ENCODE assay signal across 11 mouse cellular contexts in the genomic region with DNA sequence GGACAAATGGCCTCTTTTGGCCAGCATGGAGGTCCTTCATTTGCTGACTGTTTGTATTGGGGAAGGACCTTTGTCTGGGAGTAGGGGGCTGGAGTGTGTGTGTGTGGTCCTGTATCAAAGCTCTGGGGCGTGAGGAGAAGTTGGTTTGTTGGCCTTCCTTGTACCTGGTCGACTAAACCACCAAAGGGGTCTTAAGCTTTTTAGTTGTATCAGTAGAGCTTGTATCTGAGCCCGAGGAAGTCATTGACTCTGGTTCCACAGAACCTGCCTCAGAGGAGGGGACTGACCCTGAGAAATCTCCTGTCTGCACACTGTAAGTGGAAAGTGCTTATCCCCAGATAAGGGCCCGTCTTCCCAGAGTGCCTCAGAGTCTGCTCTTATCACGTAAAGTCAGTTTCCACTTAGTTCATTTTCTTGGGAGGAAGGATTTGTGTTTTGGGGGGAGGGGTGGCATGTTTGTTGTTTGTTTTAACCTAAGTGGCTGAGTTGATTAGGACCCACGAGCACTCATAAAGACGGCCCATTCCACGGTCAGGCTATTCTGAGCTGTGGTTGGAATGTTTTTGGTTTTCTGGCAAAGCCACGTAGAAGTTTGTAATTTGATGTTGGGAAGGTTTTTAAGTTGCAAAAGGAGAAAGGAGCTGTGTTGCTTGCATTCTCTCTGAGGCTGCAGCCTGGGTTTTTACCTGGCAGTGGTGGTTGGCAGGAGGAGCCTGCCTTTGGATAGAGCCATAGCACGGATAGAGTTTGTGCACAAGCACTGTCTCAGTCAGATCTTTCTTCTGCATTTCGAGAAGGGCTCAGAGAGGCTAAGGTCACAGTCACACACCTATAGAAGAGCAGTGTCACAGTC. TPM values are rescaled to one million over a fixed set of nuclear protein-coding genes. Genes with fewer than 3 reads are reported as not detected.
DNase-seq lines count a peak whose midpoint lies in the region; ATAC-seq and TF ChIP-seq lines count a peak whose summit lies in the region.
"Had no signal": no experiment of that assay in that cellular context is flagged by ENCODE, and none has a peak within 500 bp of the region (broad histone marks: within the 10 kb centered on the region; RNA-seq: fewer than 3 reads in every experiment).

No protein-coding gene starts in this region.

- TF ChIP-seq CTCF in liver, embryonic 14.5 days (IDR thresholded peaks at IDR 0.05; ENCODE audit: low read depth), result no peak

- ATAC-seq in megakaryocyte, adult 5-6 weeks (ENCODE audit: poor library complexity, severe bottlenecking), result no peak
- ATAC-seq in embryonic facial prominence, embryonic 14.5 days (ENCODE audit: low read depth), result no peak
- ATAC-seq in liver, embryonic 14.5 days (ENCODE audit: insufficient read depth), result peak; percentile 91
- ATAC-seq in stomach, embryonic 16.5 days (ENCODE audit: insufficient read depth, low FRiP score), result peak; percentile 71

- no peaks in the 10 kb centered on the region for H3K36me3 ChIP-seq in megakaryocyte, embryonic 14.5 days (replicated peaks; ENCODE audit: low read length)
- H3K36me3 ChIP-seq in embryonic facial prominence, embryonic 14.5 days (ENCODE audit: control insufficient read depth, insufficient read depth, low read length), result no peaks in the 10 kb centered on the region
- H3K36me3 ChIP-seq in liver, embryonic 14.5 days (replicated peaks; ENCODE audit: control insufficient read depth, insufficient read depth, low read depth), result no peaks in the 10 kb centered on the region
- H3K36me3 ChIP-seq in stomach, embryonic 16.5 days (ENCODE audit: control insufficient read depth, insufficient read depth, low read length), result no peaks in the 10 kb centered on the region

- peak overlapping the region; percentile 64 for H3K4me3 ChIP-seq in megakaryocyte, embryonic 14.5 days (replicated peaks)
- H3K4me3 ChIP-seq in embryonic facial prominence, embryonic 14.5 days (ENCODE audit: low read depth, low read length), result no peak overlapping the region
- H3K4me3 ChIP-seq in liver, embryonic 14.5 days (ENCODE audit: insufficient read depth in 1 of 2, low read depth in 2 of 2, low read length in 2 of 2), result peak overlapping the region; percentile 36 to 45
- H3K4me3 ChIP-seq in stomach, embryonic 16.5 days (replicated peaks; ENCODE audit: low read length), result no peak overlapping the region

- no peaks in the 10 kb centered on the region for H3K9me3 ChIP-seq in megakaryocyte, embryonic 14.5 days
- no peaks in the 10 kb centered on the region for H3K9me3 ChIP-seq in embryonic facial prominence, embryonic 14.5 days (ENCODE audit: control insufficient read depth, low read length)
- H3K9me3 ChIP-seq in liver, embryonic 14.5 days (ENCODE audit: control insufficient read depth, low read length), result no peaks in the 10 kb centered on the region
- no peaks in the 10 kb centered on the region for H3K9me3 ChIP-seq in stomach, embryonic 16.5 days (replicated peaks; ENCODE audit: control insufficient read depth, low read length)

- H3K4me1 ChIP-seq in megakaryocyte, embryonic 14.5 days, result peaks cover 40% of the 10 kb centered on the region
- peaks cover 3% of the 10 kb centered on the region; the same call in 1 of the 2 replicates for H3K4me1 ChIP-seq in embryonic facial prominence, embryonic 14.5 days (ENCODE audit: control insufficient read depth, insufficient read depth, low read length)
- peaks cover 87 to 89% of the 10 kb centered on the region in 2 experiments for H3K4me1 ChIP-seq in liver, embryonic 14.5 days (replicated peaks; ENCODE audit: control insufficient read depth in 2 of 2, insufficient read depth in 2 of 2, low read length in 1 of 2)
- H3K4me1 ChIP-seq in stomach, embryonic 16.5 days (ENCODE audit: control insufficient read depth, insufficient read depth, low read length), result 0 out of 2 replicates have a peak, but pooled peaks cover 4% of the 10 kb centered on the region

- no peak overlapping the region for H3K4me2 ChIP-seq in embryonic facial prominence, embryonic 14.5 days (ENCODE audit: low read depth, low read length)
- H3K4me2 ChIP-seq in liver, embryonic 14.5 days (ENCODE audit: low read depth), result peak overlapping the region; percentile 83
- H3K4me2 ChIP-seq in stomach, embryonic 16.5 days (ENCODE audit: low read depth, low read length), result no peak overlapping the region

- peaks cover 13% of the 10 kb centered on the region for H3K27me3 ChIP-seq in megakaryocyte, embryonic 14.5 days (replicated peaks)
- no peaks in the 10 kb centered on the region for H3K27me3 ChIP-seq in embryonic facial prominence, embryonic 14.5 days (replicated peaks; ENCODE audit: control insufficient read depth, insufficient read depth, low read length)
- H3K27me3 ChIP-seq in liver, embryonic 14.5 days (ENCODE audit: control insufficient read depth, insufficient read depth, low read length), result no peaks in the 10 kb centered on the region
- no peaks in the 10 kb centered on the region for H3K27me3 ChIP-seq in stomach, embryonic 16.5 days (ENCODE audit: control insufficient read depth, insufficient read depth, low read length)

- peak; percentile 63 for DNase-seq in embryonic facial prominence, embryonic 14.5 days (ENCODE audit: low spot score)
- DNase-seq in liver, embryonic 14.5 days (ENCODE audit: low read depth in 3 of 3, low spot score in 3 of 3), result peak; percentile 93 to 95 (median 93)
- no peak for DNase-seq in cerebellum, adult 9-10 months
- DNase-seq in layer of hippocampus, adult 18-20 months (ENCODE audit: low spot score in 2 of 2), result no peak
- DNase-seq: adrenal gland, postnatal 14 days; heart, adult 11 months; kidney, postnatal 14 days; left cerebral cortex, postnatal 4 days had no signal

- peak overlapping the region; percentile 41 for H3K27ac ChIP-seq in embryonic facial prominence, embryonic 14.5 days (replicated peaks; ENCODE audit: low read depth, low read length)
- peak overlapping the region; percentile 98 for H3K27ac ChIP-seq in liver, embryonic 14.5 days
- H3K27ac ChIP-seq in stomach, embryonic 16.5 days (ENCODE audit: low read length), result peak overlapping the region; percentile 71

- H3K9ac ChIP-seq in embryonic facial prominence, embryonic 14.5 days (ENCODE audit: low read depth, low read length), result no peak overlapping the region
- H3K9ac ChIP-seq in liver, embryonic 14.5 days (replicated peaks), result peak overlapping the region; percentile 74
- no peak overlapping the region for H3K9ac ChIP-seq in stomach, embryonic 16.5 days (ENCODE audit: low read length)

- 61% methylated on average over 11 of the region's 11 CpGs for WGBS in embryonic facial prominence, embryonic 14.5 days
- WGBS in liver, embryonic 14.5 days (ENCODE audit: insufficient replicate concordance), result 13% methylated on average over 11 of the region's 11 CpGs
- 50% methylated on average over 11 of the region's 11 CpGs for WGBS in stomach, embryonic 16.5 days

- peak; percentile 99 for TF ChIP-seq EP300 in liver, embryonic 14.5 days (IDR thresholded peaks at IDR 0.05; ENCODE audit: low read depth)

RNA-seq across cellular contexts. Expression of a gene that starts 24.0 kb away (rescaled TPM):
- polyA plus RNA-seq in megakaryocyte, embryonic 14.5 days (2012; ENCODE audit: insufficient read depth, low replicate concordance), result 0.96 and 1.2 TPM in 2 replicates
- 1.6 and 4.4 TPM in 2 replicates for total RNA-seq in megakaryocyte, adult 5-6 weeks (2015)
- total RNA-seq in megakaryocyte, adult 5-6 weeks (2017), result 2.6 and 4.0 TPM in 2 replicates
- 10.6 and 14.3 TPM in 2 replicates for polyA plus RNA-seq in embryonic facial prominence, embryonic 14.5 days (2014; fragmentation: Nextera tagmentation; extraction: Ambion mirVana)
- polyA plus RNA-seq in liver, embryonic 14.5 days (2012; rRNA removed), result 7.3 and 11.7 TPM in 2 replicates
- 24.6 and 25.2 TPM in 2 replicates for polyA plus RNA-seq in liver, embryonic 14.5 days (2014; fragmentation: Nextera tagmentation; extraction: Ambion mirVana)
- 7.6 and 10.2 TPM in 2 replicates for polyA plus RNA-seq in stomach, embryonic 16.5 days (2015; fragmentation: Nextera tagmentation; extraction: Ambion mirVana)
- total RNA-seq in layer of hippocampus, adult 18-20 months (2021), result under 1 TPM; 0.76 to 0.92 TPM

RNA-seq across cellular contexts. Expression of a gene that starts 55.6 kb away (rescaled TPM):
- polyA plus RNA-seq in megakaryocyte, embryonic 14.5 days (2012; ENCODE audit: insufficient read depth, low replicate concordance), result 8.6 and 26.5 TPM in 2 replicates
- total RNA-seq in megakaryocyte, adult 5-6 weeks (2015), result 383 and 455 TPM in 2 replicates
- 259 and 261 TPM in 2 replicates for total RNA-seq in megakaryocyte, adult 5-6 weeks (2017)
- 112 and 119 TPM in 2 replicates for polyA plus RNA-seq in embryonic facial prominence, embryonic 14.5 days (2014; fragmentation: Nextera tagmentation; extraction: Ambion mirVana)
- 32.3 and 50.1 TPM in 2 replicates for polyA plus RNA-seq in liver, embryonic 14.5 days (2012; rRNA removed)
- 129 and 132 TPM in 2 replicates for polyA plus RNA-seq in liver, embryonic 14.5 days (2014; fragmentation: Nextera tagmentation; extraction: Ambion mirVana)
- polyA plus RNA-seq in stomach, embryonic 16.5 days (2015; fragmentation: Nextera tagmentation; extraction: Ambion mirVana), result 144 and 158 TPM in 2 replicates
- 10 to 100 TPM; 29.4 to 30.5 TPM for total RNA-seq in layer of hippocampus, adult 18-20 months (2021)

RNA-seq across cellular contexts. Expression of a gene that starts 55.7 kb away (rescaled TPM):
- polyA plus RNA-seq in megakaryocyte, embryonic 14.5 days (2012; ENCODE audit: insufficient read depth, low replicate concordance), result 89.5 and 105 TPM in 2 replicates
- 104 and 105 TPM in 2 replicates for total RNA-seq in megakaryocyte, adult 5-6 weeks (2015)
- 203 and 217 TPM in 2 replicates for total RNA-seq in megakaryocyte, adult 5-6 weeks (2017)
- 139 and 143 TPM in 2 replicates for polyA plus RNA-seq in embryonic facial prominence, embryonic 14.5 days (2014; fragmentation: Nextera tagmentation; extraction: Ambion mirVana)
- 31.8 and 47.7 TPM in 2 replicates for polyA plus RNA-seq in liver, embryonic 14.5 days (2012; rRNA removed)
- polyA plus RNA-seq in liver, embryonic 14.5 days (2014; fragmentation: Nextera tagmentation; extraction: Ambion mirVana), result 66.0 and 68.3 TPM in 2 replicates
- polyA plus RNA-seq in stomach, embryonic 16.5 days (2015; fragmentation: Nextera tagmentation; extraction: Ambion mirVana), result 121 and 122 TPM in 2 replicates
- 10 to 100 TPM; 91.8 to 94.8 TPM for total RNA-seq in layer of hippocampus, adult 18-20 months (2021)

Comparison
In these comparisons a context has a peak if more than half of its experiments do, and no peak if none do; other contexts are left out.
1. H3K4me3 ChIP-seq: peak in megakaryocyte, embryonic 14.5 days (single experiment) and liver, embryonic 14.5 days (2 of 2); none in embryonic facial prominence, embryonic 14.5 days (single experiment) and stomach, embryonic 16.5 days (single experiment).
2. ATAC-seq: peak in liver, embryonic 14.5 days (single experiment) and stomach, embryonic 16.5 days (single experiment); none in megakaryocyte, adult 5-6 weeks (single experiment) and embryonic facial prominence, embryonic 14.5 days (single experiment).
3. DNase-seq: peak in embryonic facial prominence, embryonic 14.5 days (single experiment) and liver, embryonic 14.5 days (3 of 3); none in cerebellum, adult 9-10 months (single experiment) and layer of hippocampus, adult 18-20 months (0 of 2).
4. H3K27ac ChIP-seq: peak in every context shown above with its lines; median percentile 98 in liver, embryonic 14.5 days; 71 in stomach, embryonic 16.5 days; 41 in embryonic facial prominence, embryonic 14.5 days.